Mouse (Mus musculus): ENCODE measurements at regions not wholly inside any gene's neighbourhood (a gene's known extent, or its start where the extent isn't known, plus 50 kb on each side); places are given as distances from the start of the nearest gene placed in this dataset.

- no peak for DNase-seq (ENCODE audit: low read depth, low spot score)
Measured at GRCm38 (mm10) chr8:29274668-29275067, 1827.2 kb downstream of the Poteg start.

- no peak for DNase-seq (ENCODE audit: low read depth, low spot score)
Measured at GRCm38 (mm10) chr8:29278711-29279110, 1831.2 kb downstream of the Poteg start.

DNA sequence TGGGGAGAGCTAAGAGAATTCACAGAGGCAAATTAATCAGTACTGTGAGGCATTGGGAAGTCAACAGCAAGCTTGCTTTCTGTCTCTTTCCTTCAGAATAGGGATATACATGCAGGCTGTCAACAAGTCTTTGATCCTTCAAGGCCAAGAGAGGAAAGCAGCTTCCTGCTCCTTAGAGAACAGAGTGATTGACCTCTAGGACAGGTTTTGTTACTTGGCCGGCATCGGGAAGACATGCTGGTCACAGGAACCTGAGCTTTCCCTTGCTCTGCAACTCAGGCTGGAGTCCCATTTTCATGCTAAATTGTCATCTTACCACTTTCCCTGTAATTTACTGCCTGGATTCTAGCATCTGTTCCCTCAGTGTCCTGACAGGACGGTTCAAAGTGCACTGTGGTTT is 1831.8 kb downstream of the Poteg start:
- DNase-seq (ENCODE audit: low read depth, low spot score), result no peak

DNA sequence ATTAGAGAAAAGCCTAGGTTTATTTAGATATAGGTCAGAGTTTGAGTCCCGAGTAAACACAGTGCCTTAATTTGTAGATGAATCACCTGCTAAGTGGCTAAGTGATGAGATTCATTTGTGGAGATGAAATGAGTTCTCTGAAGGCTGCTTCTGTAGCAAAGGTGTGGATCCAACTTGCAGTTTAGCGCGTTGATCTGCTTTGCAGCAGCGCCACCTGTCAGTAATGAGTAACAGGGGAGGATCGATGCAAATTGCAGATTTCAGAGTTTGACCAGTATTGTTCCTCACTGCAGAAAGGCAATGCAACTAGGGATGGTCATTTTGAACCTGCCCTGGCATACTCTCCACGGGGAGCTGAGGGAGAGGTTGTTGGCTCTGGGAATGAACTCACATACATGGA is 1842.9 kb downstream of the Poteg start:
- DNase-seq (ENCODE audit: low read depth, low spot score), result peak; percentile 31

Data from mesoderm, embryonic 11.5 days (tissue).